Mouse (Mus musculus) thymus, postnatal 14 days (tissue): Measurements from ENCODE around the gene Nudt3.
"Not testable (repeated sequence)": the region's sequence is repeated elsewhere in the genome, so short reads cannot be mapped to it uniquely, and the experiment has no call there.

Source experiments
- DNase-seq: peaks from one replicate; pipeline ENCODE4 v3.0.0; 2021

Nudt3 gene

DNA sequence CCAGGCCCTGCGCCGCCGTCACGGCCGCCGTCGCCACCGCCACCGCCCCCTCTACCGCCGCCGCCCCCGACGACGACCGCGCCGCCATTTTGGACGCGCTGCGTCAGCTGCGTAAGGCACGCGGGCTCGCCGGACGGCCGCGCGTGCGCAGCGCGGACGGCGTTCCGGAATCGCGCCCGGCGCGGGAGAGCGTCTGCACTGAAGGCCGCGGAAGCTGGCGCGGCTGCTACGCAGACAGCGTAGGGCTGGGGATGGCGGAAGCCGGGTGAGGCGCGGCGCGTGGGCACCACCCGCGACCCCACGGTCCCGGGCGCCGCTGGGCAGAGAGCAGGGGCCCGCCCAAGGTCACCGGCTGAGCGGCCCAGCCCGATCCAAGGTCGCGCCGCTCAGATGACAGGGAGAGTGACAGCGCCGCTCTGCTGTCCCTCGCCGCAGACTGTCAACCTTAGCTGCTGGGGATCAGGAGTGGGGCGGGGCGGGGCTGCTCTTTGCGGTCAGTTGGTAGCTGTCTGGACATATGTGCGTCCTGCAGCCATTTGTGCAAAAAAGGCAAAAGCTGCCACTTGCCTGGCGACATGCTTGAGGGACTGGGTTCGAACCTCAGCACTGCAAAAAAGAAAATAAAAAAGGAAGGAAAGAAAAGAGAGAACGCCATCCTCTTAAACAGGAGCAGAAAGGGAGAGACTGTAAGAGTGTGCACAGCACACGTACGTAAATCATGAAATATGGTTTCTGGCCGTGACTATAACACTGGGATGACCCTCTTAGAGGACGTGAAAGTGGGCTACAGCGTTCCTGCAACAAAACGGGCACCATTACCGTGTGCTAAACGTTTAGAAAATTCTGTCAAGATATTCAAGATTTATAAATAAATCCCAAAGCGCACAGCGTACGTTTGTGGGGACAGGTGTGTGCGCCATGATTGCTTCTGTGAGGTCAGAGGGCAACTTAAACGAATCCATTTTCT lies at the start of gene Nudt3:
Nudt3 (minus strand) TSS at position 136 of the 967 bp plus-strand sequence.
- peak; percentile 93 for DNase-seq

DNA sequence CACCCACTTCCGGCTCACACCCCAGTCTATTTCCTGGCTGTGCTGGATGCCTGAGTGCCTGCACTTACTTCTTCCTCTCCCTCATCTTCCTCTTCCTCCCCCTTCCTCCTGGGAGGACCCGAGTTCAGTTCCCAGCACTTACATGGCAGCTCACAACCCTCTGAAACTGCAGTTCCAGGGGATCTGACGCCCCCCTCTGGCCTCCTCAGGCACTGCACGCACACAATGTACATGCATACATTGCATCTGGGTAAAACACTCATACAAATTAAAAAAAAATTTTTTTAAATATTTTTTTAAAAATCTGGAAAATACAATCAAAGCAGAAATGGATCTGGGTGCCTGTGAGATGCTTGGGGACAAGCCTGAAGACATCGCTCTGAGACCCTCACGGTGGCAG lies 48.4 kb upstream of the Nudt3 start:
- no peak for DNase-seq

DNA sequence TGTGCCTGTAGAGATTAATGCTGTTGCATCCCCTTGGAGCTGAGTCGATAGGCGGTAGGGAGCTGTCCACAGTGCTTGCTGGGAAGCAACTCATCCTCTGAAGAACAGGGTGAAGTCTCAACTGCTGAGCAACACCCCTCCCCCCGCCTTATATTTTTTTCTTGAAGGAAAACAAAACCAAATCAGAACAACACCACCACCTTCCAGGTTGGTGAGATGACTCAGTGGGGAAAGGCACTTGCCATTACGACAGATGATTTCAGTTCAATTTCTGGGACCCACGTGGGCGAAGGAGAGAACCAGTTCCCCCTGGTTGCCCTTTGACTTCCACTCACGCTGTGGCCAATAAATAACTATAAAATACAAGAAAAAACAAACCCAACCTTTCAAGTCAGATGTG lies 35.5 kb upstream of the Nudt3 start:
- no peak for DNase-seq

DNA sequence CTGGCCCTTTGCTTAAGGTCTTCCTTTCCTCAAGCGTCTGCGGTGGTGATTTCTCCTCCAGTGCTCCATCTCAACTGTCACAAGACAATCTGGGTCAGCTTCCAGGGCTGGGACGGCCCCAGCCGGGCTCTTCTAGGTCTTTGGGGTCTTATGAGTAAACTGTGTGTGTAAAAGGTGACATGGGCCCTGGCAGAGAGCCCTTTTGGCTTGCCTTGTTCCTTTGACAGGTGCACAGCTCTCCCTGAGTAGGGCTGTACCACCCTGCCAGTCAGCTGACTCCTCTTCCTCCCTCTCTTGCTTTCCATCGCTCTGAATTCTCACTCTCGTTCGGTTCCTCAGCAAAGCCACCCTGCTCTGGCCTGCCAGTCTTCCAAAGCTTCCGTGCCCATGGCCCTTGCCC lies 33.8 kb upstream of the Nudt3 start:
- peak; percentile 18 for DNase-seq

DNA sequence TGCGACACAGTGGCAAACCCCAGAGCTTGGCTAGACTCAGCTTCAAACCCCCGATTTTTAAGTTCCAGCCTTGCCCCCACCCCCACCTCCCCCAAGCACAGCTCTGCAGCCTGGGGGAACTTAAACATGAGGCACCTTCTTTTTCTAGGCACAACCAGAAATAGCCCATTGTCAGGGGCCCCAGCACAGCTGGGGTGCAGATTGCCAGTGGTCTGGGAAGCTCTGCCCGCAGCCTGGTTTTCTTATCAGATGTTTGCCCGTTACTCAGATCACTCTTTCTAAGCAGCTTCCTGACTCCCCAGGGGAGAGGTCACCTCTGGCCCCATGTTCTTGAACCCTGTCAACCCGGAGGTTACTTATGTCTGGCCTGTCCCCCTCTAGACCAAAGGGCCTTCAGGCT lies 33.1 kb upstream of the Nudt3 start:
- no peak for DNase-seq

DNA sequence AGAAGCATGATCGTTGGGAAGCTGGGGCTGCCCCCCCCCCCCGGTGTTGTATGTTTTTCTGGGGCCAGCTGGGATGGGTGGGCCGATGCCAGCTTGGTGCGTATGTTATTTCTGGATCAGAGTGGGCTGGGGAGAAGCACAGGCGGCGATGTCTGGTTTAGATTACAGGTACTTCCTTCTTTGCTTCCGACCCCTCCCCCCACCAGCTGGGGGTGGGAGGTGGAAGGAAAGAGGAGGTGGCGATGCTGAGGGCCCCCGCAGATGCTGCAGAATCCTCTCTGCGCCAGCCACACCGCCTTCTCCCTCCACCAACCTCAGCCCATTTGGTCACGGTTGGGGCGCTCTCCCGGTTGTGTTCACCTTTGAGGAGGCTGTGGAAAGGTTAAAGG lies 32.7 kb upstream of the Nudt3 start:
- peak; percentile 82 for DNase-seq

DNA sequence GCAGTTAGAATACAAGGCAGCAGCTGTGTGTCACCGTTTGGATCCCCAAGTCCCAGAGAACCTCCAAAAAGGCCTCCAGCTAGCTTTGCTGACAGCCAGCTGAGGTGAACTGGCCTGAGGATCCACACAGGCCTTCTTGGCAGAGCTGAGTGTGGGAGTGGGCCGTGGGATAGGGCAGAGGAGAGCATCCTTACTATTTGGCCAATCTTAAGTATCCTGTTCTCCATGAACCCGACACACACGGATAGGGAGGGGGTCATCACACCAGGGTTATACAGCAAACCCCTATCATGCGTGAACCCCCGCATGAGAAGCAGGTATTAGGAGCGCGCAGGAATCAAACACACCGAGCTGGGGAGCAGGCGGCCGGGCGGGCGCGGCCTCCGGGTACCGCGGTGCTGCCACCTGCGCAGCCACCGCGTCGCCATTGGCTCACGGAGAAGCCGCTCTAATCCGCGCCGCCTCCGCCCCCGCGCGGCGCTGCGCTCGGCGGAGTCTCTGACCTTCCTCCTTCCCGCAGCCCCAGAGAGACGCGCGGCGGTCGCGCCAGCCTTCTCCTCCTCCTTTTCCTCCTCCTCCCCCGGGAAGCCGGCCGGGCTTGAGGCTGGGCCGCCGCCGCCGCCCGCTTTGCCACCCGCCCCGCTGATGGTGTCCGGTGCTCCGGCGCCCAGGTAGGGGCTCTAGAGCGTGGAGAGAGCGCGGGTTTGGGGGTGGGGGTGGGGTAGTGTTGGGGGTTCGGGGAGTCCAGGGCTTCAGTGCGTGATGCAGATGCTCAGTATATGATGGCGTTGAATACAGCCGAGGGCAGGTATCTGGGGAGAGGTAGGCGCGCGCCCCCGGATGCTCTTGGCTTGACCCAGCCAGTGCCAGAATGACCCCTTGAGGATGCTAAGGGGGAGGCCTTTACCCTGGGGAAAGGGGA lies 32.1 kb upstream of the Nudt3 start, which contains the start of gene Pacsin1:
Pacsin1 (plus strand) TSS at position 421 of the 922 bp plus-strand sequence.
- DNase-seq = peak; percentile 83

DNA sequence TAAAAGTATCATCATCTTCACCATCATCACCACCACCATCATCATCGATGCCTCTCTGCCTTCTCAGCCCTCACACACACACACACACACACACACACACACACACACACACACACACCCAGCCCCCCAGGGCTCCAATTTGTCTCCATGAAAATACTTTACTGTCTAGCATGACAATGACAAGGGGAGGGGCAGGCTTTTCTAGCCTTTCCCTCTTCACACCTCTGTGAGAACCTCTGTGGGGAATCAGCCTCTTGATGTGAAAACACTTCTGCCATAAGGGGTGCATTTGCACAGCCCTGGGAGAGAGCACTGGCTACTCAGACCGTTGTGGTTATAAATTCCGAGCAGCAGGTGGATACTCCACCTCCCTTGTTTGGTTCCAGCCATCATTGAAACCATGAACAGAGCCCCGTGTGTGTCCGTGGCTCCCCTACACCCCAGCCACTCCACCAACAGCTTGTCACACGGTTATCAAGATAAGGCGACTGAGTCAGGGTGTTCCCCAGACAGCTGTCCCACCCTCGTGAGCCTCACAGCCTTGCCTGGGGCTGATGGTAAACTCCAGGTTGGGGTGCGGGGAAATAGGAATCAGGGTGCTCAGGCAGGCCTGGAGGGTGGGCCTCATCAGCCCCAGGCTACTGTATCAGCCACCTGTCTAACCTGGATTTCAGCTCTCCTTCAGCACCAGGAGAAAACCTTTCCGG lies 30.1 kb upstream of the Nudt3 start:
- DNase-seq = no peak

DNA sequence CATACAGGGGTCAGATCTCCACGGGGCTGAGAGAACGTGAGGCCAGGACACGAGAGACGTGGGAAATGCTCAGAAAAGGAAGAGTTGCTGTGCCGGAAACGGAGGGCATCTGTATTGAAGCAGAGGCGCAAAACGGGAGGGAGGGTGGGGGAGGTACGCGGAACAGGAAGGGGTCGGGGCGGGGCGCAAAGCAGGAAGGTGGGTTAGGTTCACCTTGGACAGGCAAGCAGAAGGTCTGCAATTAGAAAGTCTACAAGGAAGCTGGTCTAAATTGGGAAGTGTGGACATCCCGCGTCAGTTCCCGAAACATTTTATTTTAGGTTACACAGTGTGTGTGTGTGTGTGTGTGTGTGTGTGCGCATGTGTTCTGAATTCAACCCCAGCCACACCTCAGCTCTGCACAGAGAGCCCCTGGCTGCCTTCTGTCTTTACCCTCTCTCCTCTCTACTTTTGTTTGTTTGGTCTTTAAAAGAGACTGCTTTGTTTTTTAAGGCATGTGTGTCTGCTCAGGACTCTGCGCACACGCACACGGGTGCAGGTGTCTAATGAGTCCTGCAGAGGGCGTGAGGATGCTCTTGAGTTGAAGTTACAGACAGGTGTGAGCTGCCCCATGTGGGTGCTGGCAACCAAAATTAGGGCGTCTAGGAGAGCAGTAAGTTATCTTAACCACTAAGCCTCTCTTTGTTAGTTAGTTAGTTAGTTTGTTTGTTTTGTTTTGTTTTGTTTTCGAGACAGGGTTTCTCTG lies 28.9 kb upstream of the Nudt3 start:
- peak; percentile 66 for DNase-seq

DNA sequence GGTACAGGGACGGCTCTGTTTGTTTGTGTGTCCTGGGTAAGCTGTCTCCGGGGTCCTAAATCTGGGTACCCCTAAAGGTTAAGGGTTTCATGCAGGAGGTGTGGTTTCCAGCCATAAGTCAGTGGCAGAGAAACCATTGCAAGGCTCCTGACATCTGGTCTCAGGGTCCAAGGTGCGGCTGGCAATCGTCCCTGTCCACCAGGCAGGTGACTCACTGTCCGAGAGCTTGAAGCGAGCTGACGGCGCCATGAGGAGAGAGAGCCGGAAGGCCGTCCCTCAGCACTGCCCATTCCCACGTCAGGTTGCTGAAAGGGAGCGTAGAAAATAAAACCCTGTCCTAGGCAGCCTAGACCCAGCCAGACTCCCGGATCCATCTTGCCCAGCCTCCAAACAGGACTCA lies 27.3 kb upstream of the Nudt3 start:
- DNase-seq = no peak

DNA sequence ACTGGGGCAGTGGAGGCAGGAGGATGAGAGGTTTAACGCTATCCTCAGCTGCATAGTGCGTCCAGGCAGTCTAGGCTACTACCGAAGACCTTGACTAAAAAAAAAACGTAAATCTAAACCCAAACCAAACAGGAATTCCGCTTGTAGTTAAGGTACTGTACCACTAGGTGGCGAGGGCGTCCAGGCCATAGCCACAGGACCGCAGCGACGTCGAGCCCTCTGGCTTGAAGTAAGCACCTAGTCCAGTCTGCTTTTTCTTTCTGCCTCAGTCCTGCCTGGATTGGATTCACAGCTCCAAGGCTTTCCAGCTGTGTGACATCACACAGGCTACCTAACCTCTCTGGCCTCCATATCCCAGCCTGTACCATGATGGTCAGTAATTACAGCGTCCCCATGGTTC lies 26.9 kb upstream of the Nudt3 start:
- DNase-seq = peak; percentile 81

DNA sequence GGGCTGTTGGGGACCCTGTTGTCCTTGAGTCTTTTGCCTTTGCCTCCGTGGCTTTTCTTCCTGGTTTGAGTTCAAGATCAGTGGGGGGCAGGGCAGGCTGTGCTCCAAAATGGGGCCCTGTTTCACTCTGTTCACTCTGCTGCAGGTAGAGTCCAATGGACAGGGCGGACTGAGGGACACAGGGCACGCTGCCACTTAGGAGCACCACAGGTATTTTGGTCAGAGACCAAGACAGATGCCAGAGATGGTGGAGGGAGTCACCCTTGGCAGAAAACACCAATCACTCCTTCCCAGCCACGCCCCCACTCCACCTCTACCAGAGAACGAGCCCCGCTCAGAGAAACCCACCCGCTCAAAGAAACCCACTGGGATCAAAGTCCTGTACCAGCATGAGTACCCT lies 22.5 kb upstream of the Nudt3 start:
- DNase-seq = no peak

DNA sequence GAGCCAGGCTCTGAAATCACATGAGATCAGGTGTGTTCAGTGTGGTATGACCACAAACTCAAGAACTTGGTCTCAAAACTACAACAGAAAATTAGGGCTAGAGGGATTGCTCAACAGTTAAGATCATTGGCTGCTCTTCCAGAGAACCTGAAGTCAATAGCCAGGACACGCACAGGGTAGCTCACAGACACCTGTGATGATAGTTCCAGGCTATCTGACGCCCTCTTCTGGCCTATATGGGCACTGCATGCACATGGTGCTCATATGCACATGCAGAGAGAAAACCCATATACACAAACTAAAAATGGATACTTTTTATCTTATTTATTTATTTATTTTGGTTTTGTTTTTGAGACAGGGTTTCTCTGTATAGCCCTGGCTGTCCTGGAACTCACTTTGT lies 21.3 kb upstream of the Nudt3 start:
- no peak for DNase-seq

DNA sequence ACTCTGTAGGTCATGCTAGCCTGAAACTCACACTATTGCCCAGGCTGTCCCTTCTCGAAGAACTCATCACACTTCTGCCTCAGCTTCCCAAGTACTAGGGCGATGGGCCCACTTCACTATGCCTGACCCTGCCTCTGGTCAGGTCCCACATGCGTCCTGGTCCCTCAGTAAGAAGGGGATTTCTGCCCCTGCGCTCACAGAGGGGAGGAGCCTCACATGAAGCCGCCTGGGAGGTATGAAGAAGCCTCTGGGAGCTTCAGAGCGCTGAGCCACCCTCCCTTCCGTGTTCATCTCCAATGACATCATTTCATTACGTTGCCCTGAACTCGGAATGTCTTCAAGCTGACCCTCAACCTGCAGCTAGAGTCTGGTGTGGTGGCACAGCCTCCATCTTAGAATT lies 20.5 kb upstream of the Nudt3 start:
- DNase-seq = no peak

DNA sequence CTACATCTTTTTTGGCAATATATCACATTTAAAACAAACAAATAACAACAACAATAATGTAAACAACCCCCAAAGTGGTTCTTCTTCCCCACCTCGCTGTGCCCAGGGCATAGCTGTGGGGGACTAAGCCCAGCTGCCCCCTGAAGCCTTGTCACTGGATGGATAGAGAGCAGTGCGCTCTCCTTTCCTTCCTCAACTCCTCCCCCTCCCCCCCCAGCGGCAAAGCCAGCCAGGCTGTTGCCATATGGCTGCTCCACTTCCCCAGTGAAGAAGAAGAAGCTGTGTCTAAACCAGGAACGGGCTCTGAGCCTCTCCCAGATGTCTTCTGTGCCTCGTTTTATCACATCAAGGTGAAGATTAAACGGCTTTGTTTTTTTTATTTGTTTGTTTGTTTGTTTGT lies 19.8 kb upstream of the Nudt3 start:
- no peak for DNase-seq

DNA sequence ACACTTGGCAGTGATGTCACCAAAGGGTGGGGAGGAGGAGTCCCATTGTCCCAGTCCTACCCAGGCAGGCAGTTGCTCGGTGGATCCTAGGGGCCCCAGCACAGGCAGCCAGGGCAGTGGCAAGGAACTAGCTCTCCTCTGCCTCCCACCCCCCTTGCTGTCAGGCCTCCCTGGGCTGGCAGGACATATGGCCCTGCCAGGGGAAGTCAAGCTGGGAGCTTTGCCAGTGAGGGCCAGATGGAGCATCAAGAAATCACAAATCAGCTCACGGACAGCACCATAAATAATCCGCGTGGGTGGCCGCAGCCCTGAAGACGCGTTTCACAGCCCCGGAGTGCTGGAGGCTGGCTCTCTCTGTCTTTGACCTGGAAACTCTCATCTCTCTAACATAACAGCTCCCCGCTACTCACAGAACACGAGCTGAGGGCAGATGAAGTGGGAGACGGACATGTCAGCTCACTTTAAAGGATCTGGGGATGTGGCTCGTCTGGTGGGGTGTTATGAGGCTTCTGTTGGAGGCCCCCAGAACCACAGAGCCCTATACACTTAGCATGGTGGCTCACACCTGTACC lies 19.3 kb upstream of the Nudt3 start:
- no peak for DNase-seq

DNA sequence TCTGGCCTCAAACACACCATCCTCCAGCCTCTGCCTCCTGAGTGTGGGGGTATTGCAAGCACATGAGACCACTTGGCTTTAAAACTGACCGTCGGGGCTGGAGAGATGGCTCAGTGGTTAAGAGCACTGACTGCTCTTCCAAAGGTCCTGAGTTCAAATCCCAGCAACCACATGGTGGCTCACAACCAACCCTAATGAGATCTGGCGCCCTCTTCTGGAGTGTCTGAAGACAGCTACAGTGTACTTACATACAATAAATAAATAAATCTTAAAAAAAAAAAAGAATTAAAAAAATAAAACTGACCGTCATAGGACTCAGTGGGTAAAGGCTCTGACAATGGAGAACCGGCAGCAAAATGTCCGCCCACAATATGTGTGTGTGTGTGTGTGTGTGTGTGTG lies 16.6 kb upstream of the Nudt3 start:
- not testable (repeated sequence) for DNase-seq

DNA sequence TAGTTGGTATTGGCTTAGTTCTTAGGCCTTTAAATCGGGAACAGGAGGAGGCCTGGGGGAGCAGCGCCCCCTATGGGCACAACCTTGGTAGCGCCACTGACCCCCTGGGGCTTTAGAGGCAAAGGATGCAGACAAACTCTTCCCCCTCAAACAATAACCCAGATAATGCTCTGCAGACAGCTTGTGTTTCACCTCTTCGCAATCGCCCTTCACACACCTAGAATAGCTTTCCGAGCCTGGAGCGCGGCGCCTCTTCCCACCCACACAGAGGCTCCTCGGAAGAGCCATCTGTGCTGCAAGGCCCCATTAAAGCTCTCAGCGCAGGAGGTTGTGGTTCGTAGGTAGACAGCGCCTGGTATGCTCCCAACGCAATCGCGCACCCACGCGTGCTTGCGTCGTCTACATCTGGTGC lies 15.6 kb upstream of the Nudt3 start:
- peak; percentile 41 for DNase-seq

DNA sequence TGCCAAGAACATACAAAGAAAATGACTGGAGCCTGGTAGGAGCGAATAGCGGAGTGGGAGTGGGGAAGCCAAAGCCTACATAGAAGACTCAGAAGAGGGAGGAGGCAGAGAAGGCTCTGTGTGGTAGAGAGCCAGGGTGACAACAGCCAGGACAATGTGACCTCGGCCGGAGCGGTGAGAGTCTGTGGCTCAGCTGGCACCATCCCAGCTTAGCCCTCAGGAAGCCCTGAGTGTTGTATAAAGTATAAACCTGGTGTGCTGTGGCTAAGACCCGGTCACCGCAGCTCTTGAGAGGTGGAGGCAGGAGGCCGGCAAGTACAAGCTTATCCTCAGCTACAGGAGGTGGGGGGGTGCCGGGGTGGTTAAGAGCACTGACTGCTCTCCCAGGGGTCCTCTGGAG lies 14.0 kb upstream of the Nudt3 start:
- no peak for DNase-seq

DNA sequence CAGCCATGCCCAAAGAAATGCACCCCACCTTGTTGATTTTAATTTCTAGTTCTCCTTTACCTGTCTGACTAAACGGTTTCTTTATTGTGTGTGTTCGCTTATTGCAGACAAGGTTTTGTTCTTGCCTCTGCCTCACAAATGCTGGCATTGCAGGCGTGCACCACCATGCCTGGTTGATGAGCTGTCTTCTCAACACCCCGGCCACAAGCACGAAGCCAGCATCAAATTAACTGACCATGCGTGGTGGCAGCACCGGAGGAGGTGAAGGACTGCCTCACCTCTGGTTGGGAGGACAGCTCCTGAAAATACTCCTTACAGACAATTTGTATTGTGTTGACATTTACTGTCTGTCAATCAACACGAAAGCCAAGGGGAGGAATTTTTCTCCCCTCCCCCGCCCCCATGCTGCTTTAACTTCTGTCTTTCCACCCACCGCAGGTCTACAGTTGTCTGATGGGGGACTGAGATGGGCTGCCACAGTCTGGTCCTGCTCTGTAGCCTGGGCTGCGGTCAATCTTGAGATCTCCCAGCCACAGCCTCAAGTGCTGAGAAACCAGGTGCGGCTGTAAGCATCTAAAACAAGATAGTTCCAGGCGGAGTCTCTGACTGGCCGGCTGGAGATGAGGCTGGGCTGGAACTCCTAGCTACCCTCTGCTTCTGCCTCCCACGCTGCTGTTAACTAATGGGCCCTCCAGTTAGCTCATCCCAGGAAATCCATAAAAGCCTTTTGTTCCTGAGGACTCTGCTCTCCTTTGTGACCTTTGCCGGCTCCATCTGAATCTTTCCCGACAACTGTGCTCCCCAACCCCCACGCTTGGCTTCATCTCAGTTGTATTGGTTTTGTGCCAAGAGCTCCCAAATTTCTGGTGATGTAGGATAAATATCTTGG lies 13.1 kb upstream of the Nudt3 start, which contains the start of gene Rps10:
Rps10 (minus strand) TSS at position 538 of the 889 bp plus-strand sequence.
- no peak for DNase-seq

DNA sequence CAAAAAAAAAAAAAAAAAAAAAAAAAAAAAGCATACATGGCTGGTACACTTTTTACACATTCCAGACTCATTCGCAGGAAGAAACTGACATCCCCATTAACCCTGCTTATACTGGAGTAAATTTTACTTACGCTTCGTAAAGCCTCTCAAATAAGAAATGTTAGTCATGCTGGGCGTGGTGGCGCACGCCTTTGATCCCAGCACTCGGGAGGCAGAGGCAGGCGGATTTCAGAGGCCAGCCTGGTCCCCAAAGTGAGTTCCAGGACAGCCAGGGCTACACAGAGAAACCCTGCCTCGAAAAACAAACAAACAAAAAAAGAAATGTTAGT lies 12.2 kb upstream of the Nudt3 start:
- not testable (repeated sequence) for DNase-seq
